Mouse (Mus musculus) bone marrow, adult 2 months (tissue): ENCODE measurements around the gene Hesx1.

Experiments used
- CTCF ChIP-seq: fragments of 200-500 bp; IDR thresholded peaks from 2 replicates; pipeline ENCODE4 v1.5.1; 2011; ENCODE audit warnings: low read length, control low read depth; ENCODE audit not compliant: control insufficient read depth, insufficient read depth
- POLR2A ChIP-seq: fragments of 200-500 bp; IDR thresholded peaks from 2 replicates; pipeline ENCODE4 v1.6.1; 2011; ENCODE audit warnings: low read depth, mild to moderate bottlenecking, control low read depth, low read length, borderline replicate concordance; ENCODE audit not compliant: control insufficient read depth

GRCm38 (mm10) chr14:26981021-26981420 lies 13.2 kb upstream of the Hesx1 start:
- TF ChIP-seq CTCF (no peak), POLR2A (no peak)
